Mouse (Mus musculus) cortical plate, adult 2 months (tissue): Measurements from ENCODE around the gene Smim13. TPM values are rescaled to one million over a fixed set of nuclear protein-coding genes. Genes with fewer than 3 reads are reported as not detected.

Experiments used
- H3K27ac ChIP-seq: fragments of 200-500 bp; 2 replicates; pipeline ENCODE4 v1.5.1; 2012; ENCODE audit warnings: low read length, control low read depth, inconsistent platforms; ENCODE audit not compliant: insufficient read depth
- H3K4me1 ChIP-seq: fragments of 200-500 bp; 2 replicates; pipeline ENCODE4 v1.6.1; 2011; ENCODE audit warnings: low read length; ENCODE audit not compliant: control insufficient read depth, insufficient read depth
- H3K4me3 ChIP-seq: fragments of 200-500 bp; 2 replicates; pipeline ENCODE4 v1.5.1; 2011; ENCODE audit warnings: mild to moderate bottlenecking, low read length, control low read depth; ENCODE audit not compliant: insufficient read depth
- CTCF ChIP-seq: fragments of 200-500 bp; IDR thresholded peaks from 2 replicates; pipeline ENCODE4 v1.5.1; 2011; ENCODE audit warnings: mild to moderate bottlenecking, control low read depth, low read length; ENCODE audit not compliant: insufficient read depth; ENCODE audit errors: extremely low read depth
- POLR2A ChIP-seq: fragments of 200-500 bp; IDR thresholded peaks from 2 replicates; pipeline ENCODE4 v1.6.1; 2011; ENCODE audit warnings: mild to moderate bottlenecking, low read length, control low read depth; ENCODE audit not compliant: insufficient read depth; ENCODE audit errors: extremely low read depth
- polyA plus RNA-seq: library from polyadenylated mRNA; depleted of rRNA; stranded (reverse); fragments of >200 nt; gene quantifications from 2 replicates; pipeline ENCODE4 v1.2.3, GENCODE M21; 2012

Smim13 gene
- polyA plus RNA-seq, 1 experiment, result 121 TPM

DNA sequence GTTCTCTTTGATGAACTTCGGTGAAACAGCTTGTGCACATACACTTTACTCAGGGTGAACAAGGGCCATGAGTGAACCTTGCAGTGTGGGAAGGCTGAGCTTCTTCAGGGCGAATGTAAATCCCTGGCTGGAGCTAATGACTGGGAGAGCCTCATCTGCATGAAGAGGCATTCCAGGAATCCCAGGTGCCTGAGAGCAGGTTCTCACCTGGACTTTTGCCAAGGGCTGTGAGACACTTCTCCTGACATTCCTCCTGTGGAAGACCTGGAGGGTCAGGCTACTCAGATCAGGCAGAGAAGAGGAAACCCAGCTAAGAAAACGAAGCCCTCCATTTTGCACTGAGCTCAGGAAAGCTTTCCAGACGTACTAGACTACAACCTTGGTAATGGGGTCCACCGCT is 31.1 kb downstream of the Smim13 start:
- no peak for TF ChIP-seq POLR2A
- no peak for TF ChIP-seq CTCF
- Histone ChIP-seq H3K4me1 (no peaks in the 10 kb centered on the region), H3K27ac (no peak overlapping the region), H3K4me3 (no peak overlapping the region)

GRCm38 (mm10) chr13:41283256-41283655 is 33.6 kb downstream of the Smim13 start:
- TF ChIP-seq CTCF (peak; percentile 66), POLR2A (no peak)
- H3K4me1 ChIP-seq, result no peaks in the 10 kb centered on the region
- H3K4me3 ChIP-seq, result no peak overlapping the region

GRCm38 (mm10) chr13:41285448-41285847 is 35.8 kb downstream of the Smim13 start:
- TF ChIP-seq POLR2A, result no peak
- no peak for TF ChIP-seq CTCF
- H3K4me1 ChIP-seq, result no peaks in the 10 kb centered on the region
- no peak overlapping the region for H3K27ac ChIP-seq
- no peak overlapping the region for H3K4me3 ChIP-seq

More at GRCm38 (mm10) chr13:41283256-41283655, 33.6 kb downstream of the Smim13 start:
- H3K27ac ChIP-seq, result no peak overlapping the region

DNA sequence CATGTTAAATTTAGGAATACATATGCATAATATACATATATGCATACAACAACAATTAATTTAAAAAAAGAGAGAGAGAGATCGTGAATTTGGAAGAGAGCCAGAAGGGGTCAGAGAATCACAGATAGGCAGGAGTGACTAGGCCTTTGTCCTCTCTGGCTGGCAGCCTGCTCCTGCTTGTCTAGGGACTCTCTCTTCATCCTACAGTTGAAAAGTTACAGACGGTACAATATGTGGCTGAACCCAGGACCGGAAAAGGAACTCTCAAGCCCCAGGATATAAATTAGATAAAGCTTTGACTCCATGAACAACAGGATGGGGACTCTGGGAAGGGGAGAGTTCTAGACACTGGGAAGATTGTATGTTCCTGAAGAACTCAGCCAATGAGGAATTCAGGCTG is 36.6 kb downstream of the Smim13 start:
- H3K4me1 ChIP-seq, result no peaks in the 10 kb centered on the region
- TF ChIP-seq POLR2A, result no peak
- no peak for TF ChIP-seq CTCF
- no peak overlapping the region for H3K27ac ChIP-seq
- H3K4me3 ChIP-seq, result no peak overlapping the region

DNA sequence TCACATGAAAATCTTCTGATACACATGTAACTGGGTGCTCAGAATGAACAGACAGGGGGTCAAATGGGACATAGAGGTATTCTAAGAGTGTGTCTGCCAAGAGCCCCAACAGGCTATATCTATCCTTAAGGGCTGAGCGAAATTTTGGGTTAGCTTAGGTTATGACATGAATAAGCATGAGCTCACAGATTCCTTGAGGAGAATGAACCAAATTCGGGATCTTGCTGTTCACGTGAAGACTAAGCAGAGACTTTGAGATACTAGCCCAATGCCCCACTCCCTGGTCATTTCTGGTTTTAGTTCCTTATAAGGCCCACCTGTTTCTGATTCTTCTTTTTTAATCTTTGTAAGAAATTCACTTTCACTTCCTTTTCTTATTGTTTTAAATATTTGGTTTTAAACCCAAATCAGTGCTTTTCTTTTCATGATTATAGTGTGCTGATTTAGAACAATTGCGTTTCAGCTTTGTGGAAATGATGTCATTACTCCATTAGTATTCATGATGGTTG is 41.9 kb downstream of the Smim13 start:
- H3K27ac ChIP-seq, result no peak overlapping the region
- TF ChIP-seq POLR2A, result no peak
- TF ChIP-seq CTCF, result no peak
- no peak overlapping the region for H3K4me3 ChIP-seq
- H3K4me1 ChIP-seq, result no peaks in the 10 kb centered on the region

DNA sequence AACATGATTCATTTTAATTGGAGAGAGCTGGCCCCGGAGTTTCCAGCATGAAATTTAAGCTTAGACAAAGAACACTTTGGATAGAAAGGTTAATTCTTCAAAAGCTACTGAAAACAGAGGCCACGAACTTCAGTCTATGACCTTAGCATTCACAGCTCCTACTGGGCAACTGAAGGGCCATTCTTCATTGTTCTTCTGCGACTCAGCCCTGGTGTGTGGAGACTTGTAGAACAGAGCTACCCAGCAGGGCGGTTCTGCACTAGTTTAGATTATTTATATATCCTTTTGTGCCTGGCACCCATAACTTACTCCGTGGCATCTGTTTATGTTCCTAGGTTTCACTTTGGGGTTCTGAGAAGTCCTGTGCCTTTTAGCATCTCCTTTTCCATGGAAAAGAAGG is 44.0 kb downstream of the Smim13 start:
- H3K27ac ChIP-seq, result no peak overlapping the region
- H3K4me3 ChIP-seq, result no peak overlapping the region
- TF ChIP-seq POLR2A, result no peak
- TF ChIP-seq CTCF, result no peak
- no peaks in the 10 kb centered on the region for H3K4me1 ChIP-seq

DNA sequence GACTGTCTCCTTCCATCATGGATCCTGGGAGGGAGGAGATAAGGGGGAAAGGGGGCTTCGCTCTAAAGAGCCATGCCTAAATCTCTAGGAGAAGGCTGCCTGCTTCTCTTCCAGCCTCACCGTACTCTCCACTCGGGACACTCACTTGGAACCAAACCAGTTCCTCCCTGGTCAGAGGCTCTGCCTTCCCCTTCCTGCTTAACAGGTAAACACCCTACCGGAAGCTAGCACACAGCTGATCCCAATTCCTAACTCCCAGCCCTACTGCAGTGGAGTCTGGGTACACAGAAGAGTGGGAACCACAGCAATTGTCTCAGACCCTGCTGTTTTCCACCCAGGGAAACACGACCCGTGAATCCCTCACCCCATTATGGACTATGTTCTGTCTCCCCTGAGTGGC is 46.2 kb downstream of the Smim13 start:
- TF ChIP-seq POLR2A, result no peak
- no peak for TF ChIP-seq CTCF
- Histone ChIP-seq H3K4me1 (no peaks in the 10 kb centered on the region), H3K4me3 (no peak overlapping the region), H3K27ac (no peak overlapping the region)

DNA sequence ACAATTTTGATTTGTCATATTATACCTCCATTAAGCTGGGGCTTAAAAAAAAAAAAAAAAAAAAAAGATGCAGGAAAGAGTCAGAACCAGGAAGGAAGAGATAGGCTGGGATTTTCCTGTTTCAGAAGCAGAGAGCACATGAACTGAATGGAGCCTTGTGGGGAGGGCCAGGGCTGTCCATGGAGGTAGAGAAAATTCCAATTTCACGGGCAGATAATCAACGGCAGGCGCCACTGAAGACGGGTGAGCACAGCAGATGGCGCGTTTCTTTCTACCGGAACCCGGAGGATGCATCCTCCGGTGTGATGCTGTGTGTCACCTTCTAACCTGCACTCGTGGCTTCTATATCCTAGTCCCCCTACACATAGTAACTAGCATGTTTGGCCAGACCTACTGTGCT is 46.8 kb downstream of the Smim13 start:
- TF ChIP-seq POLR2A, result no peak
- TF ChIP-seq CTCF, result no peak
- H3K27ac ChIP-seq, result no peak overlapping the region
- no peaks in the 10 kb centered on the region for H3K4me1 ChIP-seq
- no peak overlapping the region for H3K4me3 ChIP-seq

- Histone ChIP-seq H3K4me3 (no peak overlapping the region), H3K27ac (no peak overlapping the region), H3K4me1 (no peaks in the 10 kb centered on the region)
- no peak for TF ChIP-seq POLR2A
- TF ChIP-seq CTCF, result no peak
These were observed 48.9 kb downstream of the Smim13 start for GRCm38 (mm10) chr13:41298533-41298932.

- H3K4me1 ChIP-seq, result no peaks in the 10 kb centered on the region
- no peak for TF ChIP-seq CTCF
- TF ChIP-seq POLR2A, result no peak
- no peak overlapping the region for H3K27ac ChIP-seq
- H3K4me3 ChIP-seq, result no peak overlapping the region
These were observed 49.4 kb downstream of the Smim13 start for GRCm38 (mm10) chr13:41298996-41299395.
